Mouse (Mus musculus) erythroblast, embryonic 14.5 days (primary cell): ENCODE measurements around the gene Ifitm10.

Experiments used
- GATA1 ChIP-seq: IDR thresholded peaks from 2 replicates; pipeline ENCODE4 v1.6.1; 2012; ENCODE audit warnings: low read length, inconsistent platforms, mixed read lengths
- TAL1 ChIP-seq: IDR thresholded peaks from 3 replicates; pipeline ENCODE4 v1.6.1; 2012; ENCODE audit warnings: low read length, inconsistent platforms, mixed read lengths

GRCm38 (mm10) chr7:142382567-142382966, 9.0 kb upstream of the Ifitm10 start, which contains the start of gene Gm49369:
- no peak for TF ChIP-seq GATA1
- no peak for TF ChIP-seq TAL1
